Mouse (Mus musculus) heart, adult 2 months (tissue): ENCODE results near the gene Olfr690.

Experiments
- CTCF ChIP-seq: fragments of 200-600 bp; IDR thresholded peaks from 2 replicates; pipeline ENCODE4 v1.8.1; 2022; ENCODE audit warnings: antibody characterized with exemption, mild to moderate bottlenecking, moderate library complexity
- POLR2A ChIP-seq: fragments of 200-500 bp; IDR thresholded peaks from 2 replicates; pipeline ENCODE4 v1.6.1; 2011; ENCODE audit warnings: mild to moderate bottlenecking, low read depth, low read length, control low read depth; ENCODE audit not compliant: insufficient read depth

- TF ChIP-seq POLR2A = no peak
- no peak for TF ChIP-seq CTCF
Measured at GRCm38 (mm10) chr7:105361713-105362112, 27.8 kb upstream of the Olfr690 start.
